Mouse (Mus musculus): Measurements from ENCODE around the gene Mcpt9. TPM values are rescaled to one million over a fixed set of nuclear protein-coding genes. Genes with fewer than 3 reads are reported as not detected.
"Not testable (repeated sequence)": the region's sequence is repeated elsewhere in the genome, so short reads cannot be mapped to it uniquely, and the experiment has no call there.

The Mcpt9 gene
- total and polyA plus RNA-seq, 3 experiments = 0.08 TPM; not detected in 2

- Histone ChIP-seq H3K36me3 (ENCODE audit: control insufficient read depth in 1 of 2, insufficient read depth in 2 of 2, low read length in 2 of 2) (peaks cover 0 to 2% of the 10 kb centered on the region in 2 experiments; a peak in 1 of 4 replicates), H3K4me1 (ENCODE audit: control insufficient read depth in 1 of 2, insufficient read depth in 2 of 2, low read length in 2 of 2) (peaks cover 0 to 7% of the 10 kb centered on the region in 2 experiments; a peak in 2 of 4 replicates), H3K79me2 (ENCODE audit: control insufficient read depth, insufficient read depth, low read length, poor library complexity) (no peaks in the 10 kb centered on the region), H3K27me3 (ENCODE audit: control insufficient read depth in 1 of 2, insufficient read depth in 2 of 2, low read length in 2 of 2) (no peaks in the 10 kb centered on the region; a peak in 2 of 4 replicates), H3K9me3 (replicated peaks; ENCODE audit: insufficient read depth, low read length) (no peaks in the 10 kb centered on the region), H3K27ac (ENCODE audit: control insufficient read depth, low read depth, low read length) (no peak overlapping the region), H3K9ac (ENCODE audit: control insufficient read depth, low read depth, low read length, poor library complexity, severe bottlenecking) (no peak overlapping the region), H3K4me3 (ENCODE audit: control insufficient read depth in 1 of 2, insufficient read depth in 1 of 2, low read depth in 2 of 2, low read length in 2 of 2) (no peak overlapping the region)
- peak; percentile 34 for DNase-seq (ENCODE audit: low read depth, low spot score)
- TF ChIP-seq CTCF (IDR thresholded peaks at IDR 0.05 in 2 of 3, conservative IDR thresholded peaks at IDR 0.05 in 1 of 3; ENCODE audit: control insufficient read depth in 1 of 3, insufficient read depth in 1 of 3, low read depth in 2 of 3, low read length in 3 of 3, poor library complexity in 1 of 3, severe bottlenecking in 1 of 3) (peak in 2 of 3 experiments; percentile 16 to 42; a peak in 3 of 6 replicates), CHD1 (IDR thresholded peaks at IDR 0.05; ENCODE audit: low read depth, low read length) (no peak), POLR2AphosphoS5 (IDR thresholded peaks at IDR 0.05; ENCODE audit: borderline replicate concordance, low read depth, low read length) (no peak), ZMIZ1 (IDR thresholded peaks at IDR 0.05; ENCODE audit: low read depth, low read length) (no peak), MAZ (IDR thresholded peaks at IDR 0.05; ENCODE audit: low read depth, low read length) (no peak), MAFK (IDR thresholded peaks at IDR 0.05; ENCODE audit: borderline replicate concordance, low read depth, low read length) (no peak), BHLHE40 (IDR thresholded peaks at IDR 0.05; ENCODE audit: borderline replicate concordance, low read depth, low read length) (no peak), USF2 (IDR thresholded peaks at IDR 0.05; ENCODE audit: borderline replicate concordance in 1 of 2, insufficient read depth in 1 of 2, low read depth in 1 of 2, low read length in 2 of 2) (no peak), TAL1 (IDR thresholded peaks at IDR 0.05; ENCODE audit: low read length) (no peak), SMC3 (IDR thresholded peaks at IDR 0.05; ENCODE audit: low read depth, low read length) (0 out of 2 replicates have a peak, but pooled peaks have one; percentile 11), POLR2AphosphoS2 (IDR thresholded peaks at IDR 0.05; ENCODE audit: low read length) (no peak), ETS1 (IDR thresholded peaks at IDR 0.05; ENCODE audit: low read depth, low read length) (no peak)
Observed at GRCm38 (mm10) chr14:56055408-56055807, 25.1 kb upstream of the Mcpt9 start.

DNA sequence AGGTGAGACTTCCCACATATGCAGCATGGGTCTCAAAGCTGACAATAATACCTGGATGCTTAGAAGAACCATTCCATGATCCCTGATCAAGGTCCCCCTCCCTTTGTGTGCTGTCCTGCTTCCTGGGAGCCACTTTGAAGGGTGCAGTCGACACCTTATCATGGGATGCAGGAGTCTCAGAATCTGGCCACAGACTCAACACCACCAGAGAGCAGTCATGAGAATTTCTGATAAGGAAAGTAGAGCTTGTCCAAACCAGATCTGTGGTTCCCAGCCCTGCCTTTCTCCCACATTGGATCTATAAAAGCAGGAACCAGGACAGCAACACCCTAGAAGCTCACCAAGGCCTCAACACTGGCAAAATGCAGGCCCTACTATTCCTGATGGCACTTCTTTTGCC is 11.5 kb upstream of the Mcpt9 start, which contains the start of gene Mcpt2:
Gene Mcpt2, plus strand, starts transcription at position 250 of the 400 bp plus-strand sequence.
- H3K4me3 ChIP-seq (ENCODE audit: control insufficient read depth in 1 of 2, insufficient read depth in 1 of 2, low read depth in 2 of 2, low read length in 2 of 2); H3K27me3 ChIP-seq (ENCODE audit: control insufficient read depth in 1 of 2, insufficient read depth in 2 of 2, low read length in 2 of 2); H3K4me1 ChIP-seq (ENCODE audit: control insufficient read depth in 1 of 2, insufficient read depth in 2 of 2, low read length in 2 of 2); H3K79me2 ChIP-seq (ENCODE audit: control insufficient read depth, insufficient read depth, low read length, poor library complexity); H3K36me3 ChIP-seq (ENCODE audit: control insufficient read depth in 1 of 2, insufficient read depth in 2 of 2, low read length in 2 of 2); H3K9ac ChIP-seq (ENCODE audit: control insufficient read depth, low read depth, low read length, poor library complexity, severe bottlenecking); H3K9me3 ChIP-seq (replicated peaks; ENCODE audit: insufficient read depth, low read length): not testable (repeated sequence)
- H3K27ac ChIP-seq (ENCODE audit: control insufficient read depth, low read depth, low read length) = peak within 1 kb of the TSS; percentile 32
- peak; percentile 33 for DNase-seq (ENCODE audit: low read depth, low spot score)
- peak; percentile 54; the same call in 1 of the 2 replicates for TF ChIP-seq RCOR1 (IDR thresholded peaks at IDR 0.05; ENCODE audit: low read depth, low read length)
- TF ChIP-seq EP300 (IDR thresholded peaks at IDR 0.05; ENCODE audit: low read depth in 1 of 2, low read length in 2 of 2) = peak; percentile 39 to 64; a peak in 3 of 4 replicates
- peak; percentile 61 for TF ChIP-seq TCF12 (IDR thresholded peaks at IDR 0.05; ENCODE audit: low read depth, low read length)
- peak; percentile 56 for TF ChIP-seq TAL1 (IDR thresholded peaks at IDR 0.05; ENCODE audit: low read length)
- TF ChIP-seq GATA1 (IDR thresholded peaks at IDR 0.05; ENCODE audit: low read depth, low read length) = peak; percentile 52

Measured in MEL (cell line).